Mouse (Mus musculus) lung, postnatal 25 days (tissue): ENCODE results near the gene Cln5.

ENCODE experiments used
- DNase-seq: peaks from one replicate; pipeline ENCODE4 v3.0.0; 2022; ENCODE audit warnings: low spot score

Cln5 gene

GRCm38 (mm10) chr14:103078006-103078912 is 8.2 kb downstream of the Cln5 start:
- DNase-seq, result no peak

GRCm38 (mm10) chr14:103079209-103079977 is 9.4 kb downstream of the Cln5 start:
- DNase-seq, result no peak

- DNase-seq, result no peak
Observed at GRCm38 (mm10) chr14:103085840-103086533, 16.0 kb downstream of the Cln5 start.

- no peak for DNase-seq
Observed at GRCm38 (mm10) chr14:103086671-103087324, 16.8 kb downstream of the Cln5 start.

- no peak for DNase-seq
Observed at GRCm38 (mm10) chr14:103087846-103088245, 17.8 kb downstream of the Cln5 start.

GRCm38 (mm10) chr14:103088624-103089023 is 18.6 kb downstream of the Cln5 start:
- DNase-seq, result peak; percentile 72

- no peak for DNase-seq
Observed at GRCm38 (mm10) chr14:103093236-103093635, 23.2 kb downstream of the Cln5 start.

- DNase-seq, result no peak
Observed at GRCm38 (mm10) chr14:103093670-103094069, 23.7 kb downstream of the Cln5 start.

GRCm38 (mm10) chr14:103095036-103095435 is 25.0 kb downstream of the Cln5 start:
- DNase-seq, result no peak

GRCm38 (mm10) chr14:103095826-103096225 is 25.8 kb downstream of the Cln5 start:
- no peak for DNase-seq

- peak; percentile 52 for DNase-seq
Observed at GRCm38 (mm10) chr14:103096621-103097020, 26.6 kb downstream of the Cln5 start.

- no peak for DNase-seq
Observed at GRCm38 (mm10) chr14:103098213-103098586, 28.2 kb downstream of the Cln5 start.

- peak; percentile 87 for DNase-seq
Observed at GRCm38 (mm10) chr14:103098587-103099235, 28.7 kb downstream of the Cln5 start.

GRCm38 (mm10) chr14:103099238-103099933 is 29.4 kb downstream of the Cln5 start, which contains the start of gene Fbxl3:
TSS of gene Fbxl3 (minus strand) at chr14:103099566.
- DNase-seq, result peak; percentile 97

- no peak for DNase-seq
Observed at GRCm38 (mm10) chr14:103100296-103100695, 30.3 kb downstream of the Cln5 start.

- DNase-seq, result no peak
Observed at GRCm38 (mm10) chr14:103101171-103101570, 31.2 kb downstream of the Cln5 start.

GRCm38 (mm10) chr14:103102246-103102645 is 32.2 kb downstream of the Cln5 start:
- peak; percentile 48 for DNase-seq

- no peak for DNase-seq
Observed at GRCm38 (mm10) chr14:103102731-103103335, 32.8 kb downstream of the Cln5 start.

GRCm38 (mm10) chr14:103106301-103106700 is 36.3 kb downstream of the Cln5 start:
- DNase-seq, result no peak

GRCm38 (mm10) chr14:103109971-103110370 is 40.0 kb downstream of the Cln5 start:
- no peak for DNase-seq
